Mouse (Mus musculus) midbrain, postnatal 0 days (tissue): ENCODE data around the gene Nkiras2. TPM values are rescaled to one million over a fixed set of nuclear protein-coding genes. Genes with fewer than 3 reads are reported as not detected.

ENCODE experiments used
- ATAC-seq: fragments of 200-750 bp; cut with Nextera tagmentation; 2 replicates; pipeline ENCODE4 v1.8.0; 2017; ENCODE audit warnings: moderate number of reproducible peaks, mild to moderate bottlenecking, moderate TSS enrichment, moderate library complexity; ENCODE audit not compliant: low FRiP score
- DNase-seq: peaks from one replicate; pipeline ENCODE4 v3.0.0-alpha.2; 2015; ENCODE audit warnings: low spot score
- H3K27ac ChIP-seq: fragments of 300-500 bp; sonication (generic); 2 replicates; pipeline ENCODE4 v1.5.1; 2014; ENCODE audit warnings: low read depth, mild to moderate bottlenecking, low read length, mixed read lengths
- H3K27me3 ChIP-seq: fragments of 300-500 bp; sonication (generic); 2 replicates; pipeline ENCODE4 v1.6.1; 2014; ENCODE audit warnings: low read length, control low read depth, mixed read lengths; ENCODE audit not compliant: insufficient read depth
- H3K36me3 ChIP-seq: fragments of 300-500 bp; sonication (generic); 2 replicates; pipeline ENCODE4 v1.6.1; 2014; ENCODE audit warnings: low read length, control low read depth, mixed read lengths; ENCODE audit not compliant: insufficient read depth
- H3K4me1 ChIP-seq: fragments of 300-500 bp; sonication (generic); 2 replicates; pipeline ENCODE4 v1.6.1; 2014; ENCODE audit warnings: mild to moderate bottlenecking, control low read depth, antibody characterized with exemption, low read length, mixed read lengths; ENCODE audit not compliant: insufficient read depth
- H3K4me2 ChIP-seq: fragments of 300-500 bp; sonication (generic); 2 replicates; pipeline ENCODE4 v1.6.1; 2014; ENCODE audit warnings: low read depth, mild to moderate bottlenecking, low read length, mixed read lengths; ENCODE audit not compliant: poor library complexity, severe bottlenecking
- H3K4me3 ChIP-seq: fragments of 300-500 bp; sonication (generic); 2 replicates; pipeline ENCODE4 v1.5.1; 2014; ENCODE audit warnings: low read depth, mild to moderate bottlenecking, low read length, moderate library complexity
- H3K9ac ChIP-seq: fragments of 300-500 bp; sonication (generic); replicated peaks from 2 replicates; pipeline ENCODE4 v1.6.1; 2014; ENCODE audit warnings: mild to moderate bottlenecking, low read length, moderate library complexity, mixed read lengths; ENCODE audit not compliant: poor library complexity, severe bottlenecking
- H3K9me3 ChIP-seq: fragments of 300-500 bp; sonication (generic); 2 replicates; pipeline ENCODE4 v1.6.1; 2016; ENCODE audit warnings: low read length, control low read depth
- CTCF ChIP-seq: IDR thresholded peaks from 2 replicates; pipeline ENCODE4 v1.5.1; 2016; ENCODE audit warnings: antibody characterized with exemption, mild to moderate bottlenecking
- WGBS: fragments of 180-500 bp; shearing (Covaris S2); extraction: QIAGEN DNeasy Blood & Tissue Kit; methylation state at CpG from one replicate; pipeline ENCODE4 v1.1.7; 2014; 5-methylcytosine and 5-hydroxymethylcytosine counted together
- polyA plus RNA-seq: library from polyadenylated mRNA; unstranded; fragments of >200 nt; fragmentation: Nextera tagmentation; extraction: Ambion mirVana; gene quantifications from 2 replicates; pipeline ENCODE4 v1.2.1, GENCODE M21; 2015
- total RNA-seq: library from RNA; depleted of rRNA; stranded (reverse); fragments of >200 nt; gene quantifications from 2 replicates; pipeline ENCODE4 v1.2.3, GENCODE M21; 2014

Gene Nkiras2
- total and polyA plus RNA-seq, 2 experiments from 2014 or later: 80.9 to 125 TPM

DNA sequence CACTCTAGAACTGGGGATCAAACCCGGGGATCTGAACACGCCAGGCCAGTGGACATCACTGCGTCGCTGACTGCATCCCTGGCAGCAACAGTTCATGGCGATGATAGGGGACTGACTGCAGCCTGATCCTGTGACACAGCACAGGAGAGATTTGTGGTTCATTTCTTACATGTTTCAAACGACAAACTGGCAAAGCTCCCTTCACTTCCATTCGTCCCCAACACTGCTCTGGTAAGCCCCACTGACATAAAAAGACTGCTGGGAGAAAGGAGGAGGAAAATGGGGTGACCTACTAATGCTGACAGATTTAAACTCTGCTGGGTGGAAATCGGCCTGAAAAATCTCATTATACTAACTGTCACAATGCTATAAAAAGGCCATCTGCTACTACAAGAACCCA is 15.2 kb upstream of the Nkiras2 start:
- ATAC-seq: no peak

DNA sequence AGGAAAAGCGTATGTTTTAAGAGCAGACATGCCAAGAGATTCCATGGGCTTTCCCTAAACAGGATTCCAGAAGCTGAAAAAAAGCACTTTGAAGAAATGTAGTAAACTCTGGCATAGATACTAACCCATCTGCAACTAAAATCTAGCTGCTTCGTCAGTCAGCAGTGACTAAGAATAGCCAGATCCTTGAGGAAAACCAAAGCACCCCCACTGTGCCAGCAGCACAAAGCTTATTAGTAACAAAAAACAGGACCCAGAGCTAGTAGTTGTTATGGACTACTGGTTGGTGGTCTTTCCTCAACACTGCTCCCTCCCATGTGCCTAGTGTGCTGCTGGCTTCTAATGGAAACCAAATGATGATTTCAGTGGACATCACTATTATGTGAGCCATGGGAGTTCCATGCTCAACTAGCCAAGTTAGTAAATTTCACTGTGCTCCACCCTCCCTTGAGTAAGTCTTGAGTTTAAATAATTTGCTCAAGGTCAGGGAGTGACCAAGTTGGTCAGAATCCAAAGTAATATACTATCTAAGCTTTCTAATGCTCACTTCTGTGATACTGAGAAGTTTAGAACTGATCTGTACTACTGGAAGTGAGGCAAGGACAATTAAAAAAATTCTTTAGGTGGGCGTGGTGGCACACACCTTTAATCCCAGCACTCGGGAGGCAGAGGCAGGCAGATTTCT is 14.6 kb upstream of the Nkiras2 start:
- DNase-seq (no peak), ATAC-seq (no peak)
- WGBS: 74% methylated on average over 4 of the region's 4 CpGs

More for the DNA sequence above, 15.2 kb upstream of the Nkiras2 start:
- H3K4me1 ChIP-seq: no peaks in the 10 kb centered on the region
- H3K9ac ChIP-seq: peak overlapping the region; percentile 33
- no peak overlapping the region for H3K4me2 ChIP-seq
- TF ChIP-seq CTCF: no peak
- H3K9me3 ChIP-seq: no peaks in the 10 kb centered on the region
- no peaks in the 10 kb centered on the region for H3K27me3 ChIP-seq
- DNase-seq: no peak
- H3K4me3 ChIP-seq: no peak overlapping the region
- WGBS: 67% methylated on average over 8 of the region's 8 CpGs
- H3K27ac ChIP-seq: peak overlapping the region; percentile 51; the same call in 1 of the 2 replicates
- H3K36me3 ChIP-seq: peaks cover 26% of the 10 kb centered on the region

DNA sequence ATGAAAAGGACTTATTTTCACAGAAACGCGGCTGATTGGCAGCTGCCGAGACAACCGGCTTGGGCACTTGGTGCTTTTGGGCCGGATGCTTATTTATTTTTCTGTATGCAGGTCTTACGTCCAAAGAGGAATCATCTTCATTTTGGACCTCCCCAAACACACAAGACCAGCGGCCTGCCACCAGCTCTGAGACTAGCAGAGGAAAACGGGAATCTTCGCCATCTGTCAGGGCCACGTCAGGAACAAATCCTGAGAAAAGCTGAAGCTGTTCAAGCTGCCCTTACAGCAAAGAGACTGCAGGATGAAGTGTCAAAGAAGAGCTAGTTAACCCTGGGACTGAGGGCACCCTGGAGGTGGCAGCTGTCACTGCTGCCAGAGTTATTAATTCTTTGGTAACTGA is 13.6 kb upstream of the Nkiras2 start:
- Histone ChIP-seq H3K27me3 (no peaks in the 10 kb centered on the region), H3K9me3 (no peaks in the 10 kb centered on the region), H3K4me2 (no peak overlapping the region), H3K36me3 (peaks cover 11% of the 10 kb centered on the region), H3K4me3 (no peak overlapping the region), H3K4me1 (no peaks in the 10 kb centered on the region), H3K27ac (no peak overlapping the region), H3K9ac (no peak overlapping the region)
- no peak for DNase-seq
- no peak for TF ChIP-seq CTCF
- no peak for ATAC-seq
- 73% methylated on average over 10 of the region's 10 CpGs for WGBS

More for the DNA sequence above, 14.6 kb upstream of the Nkiras2 start:
- no peak for TF ChIP-seq CTCF
- Histone ChIP-seq H3K27ac (peak overlapping the region; percentile 2; the same call in 1 of the 2 replicates), H3K4me3 (no peak overlapping the region), H3K27me3 (no peaks in the 10 kb centered on the region), H3K4me1 (no peaks in the 10 kb centered on the region), H3K9ac (0 out of 2 replicates have a peak overlapping the region, but pooled peaks have one; percentile 33), H3K36me3 (peaks cover 20% of the 10 kb centered on the region), H3K9me3 (no peaks in the 10 kb centered on the region), H3K4me2 (no peak overlapping the region)

GRCm38 (mm10) chr11:100607121-100607520 is 11.9 kb upstream of the Nkiras2 start:
- ATAC-seq (no peak), DNase-seq (no peak)
- Histone ChIP-seq H3K9me3 (no peaks in the 10 kb centered on the region), H3K4me1 (no peaks in the 10 kb centered on the region), H3K36me3 (peaks cover 4% of the 10 kb centered on the region; the same call in 1 of the 2 replicates), H3K4me2 (no peak overlapping the region), H3K4me3 (no peak overlapping the region), H3K27ac (no peak overlapping the region), H3K9ac (no peak overlapping the region), H3K27me3 (no peaks in the 10 kb centered on the region)
- TF ChIP-seq CTCF: no peak
- 94% methylated on average over 6 of the region's 6 CpGs for WGBS

- TF ChIP-seq CTCF: no peak
- H3K27ac ChIP-seq: no peak overlapping the region
- no peaks in the 10 kb centered on the region for H3K27me3 ChIP-seq
- no peak for ATAC-seq
- no peak for DNase-seq
- H3K4me1 ChIP-seq: no peaks in the 10 kb centered on the region
- no peak overlapping the region for H3K4me3 ChIP-seq
- no peak overlapping the region for H3K4me2 ChIP-seq
- H3K36me3 ChIP-seq: no peaks in the 10 kb centered on the region
- no peak overlapping the region for H3K9ac ChIP-seq
- WGBS: 63% methylated on average over 4 of the region's 4 CpGs
- H3K9me3 ChIP-seq: no peaks in the 10 kb centered on the region
Observed at GRCm38 (mm10) chr11:100608796-100609195, 10.2 kb upstream of the Nkiras2 start.

DNA sequence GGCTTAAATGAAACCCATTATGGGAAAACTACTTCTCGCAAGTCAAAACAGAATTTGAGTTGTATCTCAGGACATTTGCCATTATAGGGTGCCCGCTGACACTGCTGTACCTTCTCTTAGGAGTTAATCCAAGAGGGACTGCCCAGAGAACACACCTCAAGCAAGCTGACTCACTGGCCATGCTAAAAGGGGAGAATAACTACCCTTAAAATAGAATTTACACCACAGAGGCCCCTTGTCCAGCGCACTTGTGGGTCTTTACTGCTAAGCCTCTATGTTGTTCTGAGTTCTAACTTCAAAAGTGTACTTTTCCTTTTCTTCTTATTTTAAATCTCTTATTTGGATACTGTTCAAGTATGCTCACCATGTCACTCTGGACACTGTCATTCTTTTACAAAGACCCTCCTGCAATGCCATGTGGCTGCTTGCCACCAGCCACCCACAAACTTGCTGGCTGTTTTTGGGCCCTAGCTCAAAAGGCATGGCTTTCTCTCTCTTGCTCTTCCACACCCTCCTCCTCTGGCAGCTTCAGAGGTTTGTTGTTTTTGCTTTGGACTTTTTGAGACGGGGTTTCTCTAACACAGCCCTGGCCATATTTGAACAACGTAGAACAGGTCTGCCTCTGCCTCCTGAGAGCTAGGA is 9.6 kb upstream of the Nkiras2 start:
- Histone ChIP-seq H3K4me3 (no peak overlapping the region), H3K9me3 (no peaks in the 10 kb centered on the region), H3K4me2 (no peak overlapping the region), H3K9ac (no peak overlapping the region), H3K27me3 (no peaks in the 10 kb centered on the region), H3K36me3 (no peaks in the 10 kb centered on the region), H3K4me1 (no peaks in the 10 kb centered on the region), H3K27ac (peak overlapping the region; percentile 21; the same call in 1 of the 2 replicates)
- 81% methylated on average over 5 of the region's 5 CpGs for WGBS
- ATAC-seq (no peak), DNase-seq (peak; percentile 52)
- no peak for TF ChIP-seq CTCF
